Mouse (Mus musculus): Measurements from ENCODE around the gene Vps37d. TPM values are rescaled to one million over a fixed set of nuclear protein-coding genes. Genes with fewer than 3 reads are reported as not detected.
A peak's percentile ranks its signal among the peaks of the same experiment; 100 is the strongest.

The Vps37d gene
- not detected for polyA plus RNA-seq (2017; shearing (Covaris generic))

- ATAC-seq, result peak; percentile 89
These were observed at the start of gene Vps37d for GRCm38 (mm10) chr5:135077564-135078481. TSS of gene Vps37d (minus strand) at chr5:135078266.

DNA sequence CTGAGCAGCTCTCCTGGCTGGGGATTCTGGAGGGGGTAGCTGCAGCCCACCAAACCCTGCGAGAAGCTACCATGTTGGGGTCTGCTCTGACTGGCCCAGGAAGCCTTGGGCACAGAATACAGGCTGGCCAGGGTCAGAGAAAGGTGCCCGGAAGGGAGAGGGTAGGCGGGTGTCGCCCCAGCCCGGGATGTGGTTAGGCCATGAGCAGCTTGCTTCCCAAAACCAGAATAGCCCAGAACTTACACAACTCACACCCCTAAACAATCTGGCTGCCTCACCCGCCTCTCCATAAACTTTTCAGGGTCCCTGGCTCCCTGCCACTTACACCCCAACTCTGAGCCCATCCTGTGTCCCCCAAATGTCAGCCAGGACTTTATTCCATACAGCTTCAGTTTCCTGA lies 49.6 kb upstream of the Vps37d start:
- ATAC-seq, result no peak

DNA sequence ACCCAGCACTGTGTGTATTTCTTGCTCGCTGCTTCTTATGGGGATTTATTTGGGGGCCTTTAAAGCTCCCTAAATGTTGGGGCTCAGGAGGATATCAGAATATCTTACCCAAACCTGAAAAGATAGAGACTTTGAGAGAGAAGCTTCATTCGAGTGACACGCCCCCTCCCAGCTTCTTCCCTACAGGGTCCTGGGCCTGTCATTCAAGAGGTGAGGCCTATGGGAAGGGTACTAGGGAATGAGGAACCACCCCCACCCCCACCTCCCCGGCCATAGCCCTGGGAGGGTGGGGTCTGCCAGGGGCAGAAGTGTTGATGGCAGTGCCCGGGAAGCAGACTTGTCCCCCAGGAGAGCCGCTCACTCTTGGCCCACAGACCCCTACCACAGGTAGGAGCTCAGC lies 48.1 kb upstream of the Vps37d start:
- no peak for ATAC-seq

GRCm38 (mm10) chr5:135120753-135121152 lies 42.7 kb upstream of the Vps37d start:
- no peak for ATAC-seq

GRCm38 (mm10) chr5:135118589-135119081 lies 40.6 kb upstream of the Vps37d start:
- ATAC-seq, result no peak

DNA sequence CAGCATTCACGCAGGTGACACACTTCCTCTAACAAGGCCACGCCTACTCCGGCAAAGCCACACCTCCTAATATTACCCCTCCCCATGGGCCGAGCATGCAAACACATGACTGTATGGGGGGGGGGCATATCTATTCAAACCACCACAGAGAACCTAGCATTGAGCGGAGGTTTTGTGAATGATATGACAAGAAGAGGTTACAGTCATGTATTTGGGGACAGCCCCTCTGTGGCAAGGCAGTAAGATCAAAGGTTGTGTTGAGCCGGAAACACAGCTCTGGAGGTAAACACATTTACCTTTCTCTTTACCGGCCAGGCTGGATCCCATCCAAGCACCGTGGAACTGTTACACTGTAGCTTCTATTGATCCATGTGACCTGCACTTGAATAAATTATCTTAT lies 37.2 kb upstream of the Vps37d start:
- peak; percentile 98 for ATAC-seq

GRCm38 (mm10) chr5:135113782-135114181 lies 35.7 kb upstream of the Vps37d start:
- ATAC-seq, result no peak

GRCm38 (mm10) chr5:135109976-135110375 lies 31.9 kb upstream of the Vps37d start:
- ATAC-seq, result no peak

DNA sequence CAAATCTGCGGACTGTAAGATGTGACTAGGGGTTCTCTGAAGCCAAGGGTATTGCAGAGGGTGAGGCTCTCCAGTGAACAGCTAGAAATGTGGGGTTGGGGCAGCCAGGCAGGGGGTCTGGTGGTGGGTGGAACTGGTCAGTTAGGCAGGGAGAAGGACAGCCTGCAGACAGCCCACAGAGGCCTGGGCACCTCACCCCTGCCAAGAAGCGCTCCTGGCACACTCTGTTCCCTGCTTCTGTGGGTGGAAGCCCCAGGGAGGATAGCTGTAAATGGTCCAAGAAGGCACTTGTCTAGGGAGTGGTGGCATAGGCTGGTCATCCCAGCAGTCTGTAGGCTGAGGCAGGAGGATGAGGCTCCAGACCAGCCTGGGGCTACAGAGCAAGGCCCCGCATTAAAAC lies 31.4 kb upstream of the Vps37d start:
- ATAC-seq, result no peak

- ATAC-seq, result no peak
These were observed 31.0 kb upstream of the Vps37d start for GRCm38 (mm10) chr5:135109017-135109416.

- ATAC-seq, result peak; percentile 58
These were observed 29.7 kb upstream of the Vps37d start for GRCm38 (mm10) chr5:135107521-135108501.

DNA sequence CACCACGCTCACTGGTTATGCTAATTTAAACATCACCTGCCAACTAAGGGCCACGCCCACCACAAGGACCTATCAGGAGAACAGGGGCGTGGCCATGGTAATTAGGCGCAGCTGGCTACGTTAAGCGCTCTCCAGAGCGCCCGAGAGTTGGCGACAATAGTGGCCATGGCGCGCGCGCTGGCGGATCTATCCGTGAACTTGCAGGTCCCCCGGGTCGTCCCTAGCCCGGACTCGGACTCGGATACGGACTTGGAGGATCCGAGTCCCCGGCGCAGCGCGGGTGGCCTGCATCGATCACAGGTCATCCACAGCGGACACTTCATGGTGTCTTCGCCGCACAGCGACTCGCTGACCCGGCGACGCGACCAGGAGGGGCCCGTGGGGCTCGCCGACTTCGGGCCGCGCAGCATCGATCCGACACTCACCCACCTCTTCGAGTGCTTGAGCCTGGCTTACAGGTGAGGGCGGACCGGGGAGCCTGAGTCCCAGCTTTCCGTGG lies 28.7 kb upstream of the Vps37d start:
- peak; percentile 73 for ATAC-seq

GRCm38 (mm10) chr5:135103999-135104660 lies 26.1 kb upstream of the Vps37d start:
- ATAC-seq, result peak; percentile 57

DNA sequence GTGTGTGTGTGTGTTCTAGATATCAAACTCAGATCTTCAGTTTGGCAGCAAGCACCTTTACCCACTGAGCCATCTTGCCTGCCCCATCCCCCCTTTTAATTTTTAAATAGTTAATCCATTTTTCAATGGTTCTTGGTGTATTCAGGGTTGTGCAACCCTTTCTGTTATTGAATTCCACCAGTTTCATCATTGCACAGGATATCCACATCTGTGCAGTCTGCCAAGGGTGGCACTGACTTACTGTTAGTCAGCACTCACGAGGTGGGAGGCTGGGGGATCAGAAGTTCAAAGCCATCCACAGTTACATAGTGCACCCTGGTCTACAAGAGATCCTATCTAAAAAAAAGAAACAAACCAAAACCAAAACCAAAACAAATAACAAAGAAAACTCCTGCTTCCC lies 22.9 kb upstream of the Vps37d start:
- no peak for ATAC-seq

GRCm38 (mm10) chr5:135089653-135090052 lies 11.6 kb upstream of the Vps37d start, which contains the start of gene Mlxipl:
TSS of gene Mlxipl (plus strand) at chr5:135089890.
- no peak for ATAC-seq

- ATAC-seq, result no peak
These were observed 8.8 kb upstream of the Vps37d start for GRCm38 (mm10) chr5:135086871-135087270.

DNA sequence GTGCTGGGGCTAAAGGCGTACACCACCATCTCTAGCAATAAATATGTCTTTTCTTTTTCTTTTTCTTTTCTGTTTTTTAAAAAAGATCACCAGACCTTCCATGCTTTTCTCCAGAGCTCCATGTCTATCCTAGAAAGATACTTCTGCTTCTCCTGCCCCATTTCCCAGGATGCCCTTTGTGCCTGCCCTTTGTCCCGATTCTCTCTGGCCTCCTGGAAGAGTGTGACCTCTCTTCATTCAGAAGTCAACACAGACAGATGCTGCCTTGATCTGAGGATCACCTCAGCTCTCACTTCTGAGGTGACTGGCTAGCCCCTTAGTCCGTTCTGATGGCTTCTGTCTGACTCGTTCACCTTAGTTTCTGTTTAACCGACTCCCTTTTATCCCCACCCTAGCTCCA lies 2.5 kb upstream of the Vps37d start:
- ATAC-seq, result no peak

- no peak for ATAC-seq
These were observed 1.5 kb upstream of the Vps37d start for GRCm38 (mm10) chr5:135079578-135079977.

GRCm38 (mm10) chr5:135078482-135078810 lies 380 bp upstream of the Vps37d start:
- no peak for ATAC-seq

DNA sequence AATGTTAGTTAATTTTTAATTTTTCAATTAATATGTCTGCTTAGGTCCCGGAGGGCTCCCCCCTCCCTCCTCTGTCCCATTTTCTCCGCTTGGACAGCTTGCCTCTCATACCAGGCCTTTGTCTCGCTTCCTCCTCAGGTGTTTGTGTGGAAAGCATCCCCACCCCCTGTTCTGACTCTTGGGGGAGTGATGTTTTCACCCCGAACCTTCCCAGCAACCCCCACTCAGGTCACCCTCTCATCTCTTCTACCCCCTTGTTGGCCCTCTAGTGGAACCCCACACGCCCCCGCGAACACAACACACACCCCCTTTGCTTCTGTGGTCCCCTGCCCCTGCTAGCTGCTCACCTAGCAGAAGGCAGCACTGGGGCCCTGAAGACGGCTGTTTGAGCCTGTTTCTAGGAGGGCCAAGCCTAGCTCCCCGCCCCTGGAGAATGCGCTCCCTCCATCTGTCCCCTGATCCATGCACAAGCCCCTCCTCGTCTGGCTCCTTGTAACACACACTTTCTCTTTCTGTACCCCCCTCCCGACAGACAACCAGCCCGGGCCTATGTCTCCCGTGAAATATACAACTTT lies 1.0 kb downstream of the Vps37d start:
- ATAC-seq, result no peak

- no peak for ATAC-seq
These were observed 1.7 kb downstream of the Vps37d start for GRCm38 (mm10) chr5:135076368-135076767.

- no peak for ATAC-seq
These were observed 2.4 kb downstream of the Vps37d start for GRCm38 (mm10) chr5:135075655-135076054.
